Mouse (Mus musculus) embryonic fibroblast, embryonic 13.5 days (primary cell): ENCODE results near the gene Rhobtb3.

ENCODE experiments used
- CTCF ChIP-seq: IDR thresholded peaks from 2 replicates; pipeline ENCODE4 v1.5.1; 2011; ENCODE audit warnings: mild to moderate bottlenecking, control low read depth, low read length, moderate library complexity, borderline replicate concordance; ENCODE audit not compliant: insufficient read depth
- POLR2A ChIP-seq: IDR thresholded peaks from 2 replicates; pipeline ENCODE4 v1.6.1; 2011; ENCODE audit warnings: low read depth, mild to moderate bottlenecking, control low read depth, low read length, moderate library complexity

DNA sequence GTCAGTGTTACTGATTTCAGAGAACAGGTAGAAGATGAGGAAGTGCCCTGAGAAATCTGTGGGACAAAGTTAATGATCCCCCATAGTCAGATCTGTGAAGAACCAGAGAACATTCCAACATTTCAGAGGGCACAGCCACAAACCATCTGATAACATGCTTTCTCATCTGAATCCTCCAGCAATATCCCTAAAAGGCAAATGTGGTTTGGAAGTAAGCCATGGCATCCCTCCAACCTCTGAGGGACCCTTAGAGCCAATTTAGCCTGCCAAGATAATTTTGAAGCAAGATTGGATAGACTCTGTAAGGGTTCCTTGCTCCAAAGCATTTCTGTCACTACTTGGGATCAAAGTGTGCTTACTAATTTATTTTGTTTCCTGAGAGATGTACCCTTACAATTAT, 110.2 kb downstream of the Rhobtb3 start:
- no peak for TF ChIP-seq POLR2A
- no peak for TF ChIP-seq CTCF
